Mouse (Mus musculus) ES-CJ7 (cell line): ENCODE data around the gene Igdcc3.

Experiments
- DNase-seq: peaks from one replicate; pipeline ENCODE4 v3.0.0; 2011; ENCODE audit warnings: low read depth, low spot score

Gene Igdcc3

GRCm38 (mm10) chr9:65140491-65140890 is 498 bp upstream of the Igdcc3 start:
- DNase-seq: no peak

- peak; percentile 55 for DNase-seq
These were observed 452 bp downstream of the Igdcc3 start for GRCm38 (mm10) chr9:65141306-65141975.

DNA sequence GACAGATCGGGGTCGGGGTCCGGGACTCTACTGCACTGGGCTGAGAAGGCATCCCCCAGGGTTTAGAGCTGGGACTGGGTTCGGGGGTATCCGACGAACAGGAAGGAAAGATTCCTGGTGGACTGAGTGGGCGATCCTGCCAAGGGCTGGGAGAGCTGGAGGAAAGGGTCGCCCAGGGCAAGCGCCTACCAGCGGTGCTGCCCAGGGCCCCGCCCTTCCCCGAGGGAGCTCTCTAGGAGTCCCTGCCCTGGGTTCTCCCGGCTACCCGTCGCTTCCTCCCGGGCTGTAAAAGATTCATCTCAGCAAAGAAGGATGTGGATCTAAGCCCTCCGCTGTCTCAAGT is 958 bp downstream of the Igdcc3 start:
- no peak for DNase-seq

GRCm38 (mm10) chr9:65142399-65142798 is 1.4 kb downstream of the Igdcc3 start:
- DNase-seq: no peak

GRCm38 (mm10) chr9:65146001-65146400 is 5.0 kb downstream of the Igdcc3 start:
- DNase-seq: no peak

GRCm38 (mm10) chr9:65148507-65148906 is 7.5 kb downstream of the Igdcc3 start:
- DNase-seq: no peak

GRCm38 (mm10) chr9:65152711-65153330 is 11.8 kb downstream of the Igdcc3 start:
- no peak for DNase-seq

GRCm38 (mm10) chr9:65153331-65153711 is 12.3 kb downstream of the Igdcc3 start:
- DNase-seq: no peak

GRCm38 (mm10) chr9:65154692-65155455 is 13.9 kb downstream of the Igdcc3 start:
- no peak for DNase-seq

DNA sequence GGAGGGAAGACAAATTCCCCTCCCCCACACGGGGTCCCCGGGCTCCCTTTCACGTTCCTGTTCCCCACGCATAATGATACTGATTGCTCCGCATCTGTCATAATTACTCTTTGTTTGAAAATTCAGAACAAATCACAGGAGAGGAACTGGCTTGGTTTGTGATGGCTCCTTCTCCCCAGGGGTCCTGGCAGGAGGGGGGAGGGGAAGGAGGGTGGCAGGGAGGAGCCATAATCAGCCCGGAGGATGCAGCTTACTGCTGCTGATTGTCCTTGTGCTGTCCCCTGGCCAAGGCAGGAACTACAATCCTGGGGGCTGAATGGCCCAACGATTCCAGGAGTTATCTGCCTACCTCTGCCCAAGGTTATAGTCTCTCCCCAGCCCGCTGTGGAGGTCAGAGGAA is 15.6 kb downstream of the Igdcc3 start:
- peak; percentile 66 for DNase-seq

DNA sequence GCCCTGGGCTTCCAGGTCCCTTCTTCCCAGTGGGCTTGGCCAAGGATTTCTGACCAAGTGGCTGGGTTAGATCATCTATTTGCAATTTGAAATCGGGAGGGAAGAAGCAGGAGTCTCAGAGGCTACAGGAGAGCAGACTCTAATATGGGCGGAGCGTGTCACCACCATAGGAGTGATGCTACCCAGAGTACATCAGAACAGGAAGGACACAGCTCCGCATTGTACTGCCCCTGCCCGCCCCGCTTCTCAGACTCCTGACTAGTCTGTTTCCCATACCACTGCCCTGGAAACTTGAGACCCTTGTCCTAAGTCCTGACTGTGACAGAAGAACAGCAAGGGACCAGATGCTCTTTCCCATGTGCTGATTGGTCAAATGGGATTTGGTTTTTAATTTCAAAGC is 16.6 kb downstream of the Igdcc3 start:
- no peak for DNase-seq

GRCm38 (mm10) chr9:65161188-65161587 is 20.2 kb downstream of the Igdcc3 start:
- no peak for DNase-seq

DNA sequence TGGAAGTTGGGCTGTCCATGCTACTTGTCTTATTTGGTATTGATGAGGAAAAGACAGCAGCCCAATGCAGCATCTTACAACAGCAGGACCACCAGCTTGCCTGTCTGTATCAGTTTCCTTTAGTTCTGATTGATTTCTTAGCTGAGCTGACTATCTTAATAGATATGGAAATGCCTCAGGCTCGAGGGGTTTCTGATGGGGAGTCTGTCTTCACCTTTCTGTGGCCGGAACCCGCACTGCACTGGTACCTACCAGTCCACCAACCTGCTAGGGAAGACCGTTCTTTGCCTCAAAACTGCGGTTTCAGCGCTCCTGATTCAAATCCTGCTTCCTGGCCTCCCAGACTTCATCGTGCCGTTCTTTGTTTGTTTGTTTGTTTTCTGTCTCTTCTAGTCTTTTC is 20.9 kb downstream of the Igdcc3 start:
- DNase-seq: no peak

- peak; percentile 63 for DNase-seq
These were observed 22.0 kb downstream of the Igdcc3 start for GRCm38 (mm10) chr9:65162711-65163639.

GRCm38 (mm10) chr9:65164870-65165269 is 23.9 kb downstream of the Igdcc3 start:
- peak; percentile 71 for DNase-seq

GRCm38 (mm10) chr9:65166386-65166785 is 25.4 kb downstream of the Igdcc3 start:
- no peak for DNase-seq

DNA sequence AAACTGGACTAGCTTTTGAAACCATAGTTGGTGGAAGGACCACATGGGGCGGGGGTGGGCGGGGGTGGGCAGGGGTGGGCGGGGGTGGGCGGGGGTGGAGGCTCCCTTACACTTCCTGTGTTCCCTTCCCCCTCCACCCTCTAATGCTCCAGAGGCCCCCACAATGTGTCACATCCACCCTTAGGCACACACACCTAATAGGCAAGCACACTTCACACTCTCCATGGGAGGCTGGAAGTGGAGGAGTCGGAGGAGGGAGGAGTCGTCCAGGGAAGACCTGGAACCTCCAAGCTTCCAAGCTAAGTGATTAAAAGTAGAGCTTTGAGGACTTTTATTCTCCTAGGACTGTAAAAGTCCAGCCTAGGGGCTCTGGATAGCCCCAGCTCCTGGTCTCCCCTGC is 27.5 kb downstream of the Igdcc3 start:
- no peak for DNase-seq

DNA sequence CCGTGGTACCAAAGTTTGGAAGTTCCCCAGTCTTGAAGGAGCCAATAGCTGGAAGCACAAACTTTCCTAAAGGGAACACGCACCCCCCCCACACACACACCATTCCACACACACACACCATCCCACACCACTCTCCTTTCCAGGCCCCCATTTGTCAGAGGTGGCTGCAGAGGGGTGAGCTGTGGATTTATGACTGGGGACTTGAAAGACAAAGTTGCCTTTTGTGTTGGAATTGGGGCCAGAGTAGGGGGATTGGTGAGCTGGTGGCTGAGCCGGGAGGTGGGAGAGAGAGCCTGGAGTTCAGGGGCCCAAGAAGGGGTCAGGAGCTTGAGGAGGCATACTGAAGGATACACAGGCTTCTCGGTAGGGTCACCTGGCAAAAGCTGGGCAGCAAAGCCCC is 28.0 kb downstream of the Igdcc3 start:
- no peak for DNase-seq

DNA sequence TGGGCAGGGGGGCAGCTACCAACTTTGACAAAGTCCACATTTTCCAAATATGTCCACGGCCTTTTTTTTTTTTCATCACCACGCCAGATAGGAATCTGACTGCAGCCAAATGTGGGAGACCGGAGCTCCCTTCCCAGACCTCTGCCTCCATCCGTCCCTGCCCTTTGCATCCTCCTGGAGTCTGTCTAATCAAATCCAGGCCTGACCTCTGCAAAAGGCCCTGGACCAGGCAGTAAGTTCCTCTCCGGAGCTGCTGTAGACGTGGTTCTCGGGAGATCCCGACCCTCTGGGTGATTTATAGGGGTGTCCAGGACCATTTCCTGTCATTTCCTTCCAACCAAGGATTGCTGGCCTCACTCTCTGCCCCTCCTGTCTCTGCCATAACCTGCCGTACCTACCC is 31.7 kb downstream of the Igdcc3 start:
- no peak for DNase-seq

GRCm38 (mm10) chr9:65175234-65175938 is 34.4 kb downstream of the Igdcc3 start:
- DNase-seq: peak; percentile 84
